Mouse (Mus musculus): ENCODE results near the gene Tppp2.

The Tppp2 gene

DNA sequence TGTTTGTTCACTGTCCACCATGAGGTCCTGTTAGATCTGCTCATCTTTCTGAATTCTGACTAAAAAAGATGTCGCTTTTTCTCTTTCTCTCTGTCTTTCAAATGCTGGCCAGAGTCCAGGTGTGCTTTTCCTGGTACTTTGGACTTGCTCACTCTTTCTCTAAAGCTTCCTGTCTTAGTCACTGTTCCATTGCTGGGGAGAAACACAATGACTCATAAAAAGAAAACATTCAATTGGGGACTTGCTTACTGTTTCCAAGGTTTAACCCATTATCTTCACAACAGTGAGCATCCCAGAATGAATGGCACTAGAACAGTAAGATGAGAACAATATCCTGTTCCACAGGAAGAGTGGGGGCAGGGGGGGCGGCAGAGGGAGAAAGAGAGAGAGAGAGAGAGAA lies 42.1 kb downstream of the Tppp2 start:
- no peak for DNase-seq (ENCODE audit: low spot score)

DNA sequence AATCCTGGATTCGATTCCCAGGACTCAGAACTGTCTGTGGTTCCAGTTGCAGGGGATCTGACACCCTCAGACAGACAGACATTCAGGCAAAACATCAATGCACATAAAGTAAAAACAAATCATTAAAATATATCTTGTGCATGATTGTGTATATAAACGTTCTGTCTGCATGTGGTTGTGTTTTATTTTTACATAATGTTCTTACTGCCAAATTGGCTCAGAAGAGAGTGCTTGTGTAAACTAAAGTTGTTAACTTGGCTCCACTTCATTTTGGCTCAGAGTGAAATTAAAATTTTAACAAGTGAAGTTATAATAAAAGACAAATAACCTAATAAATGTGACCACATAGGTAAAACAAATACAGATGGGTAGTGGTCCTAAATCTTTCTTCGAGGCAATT lies 49.2 kb downstream of the Tppp2 start:
- no peak for DNase-seq (ENCODE audit: low spot score)
